Mouse (Mus musculus) frontal cortex, postnatal 25 days (tissue): ENCODE data around the gene C1ql4.
"Not testable (repeated sequence)": the region's sequence is repeated elsewhere in the genome, so short reads cannot be mapped to it uniquely, and the experiment has no call there.

Experiments
- DNase-seq, 2 experiments: peaks; one replicate each; pipeline ENCODE4 v3.0.0; 2022; ENCODE audit warnings: low spot score in 2 of 2

The C1ql4 gene

DNA sequence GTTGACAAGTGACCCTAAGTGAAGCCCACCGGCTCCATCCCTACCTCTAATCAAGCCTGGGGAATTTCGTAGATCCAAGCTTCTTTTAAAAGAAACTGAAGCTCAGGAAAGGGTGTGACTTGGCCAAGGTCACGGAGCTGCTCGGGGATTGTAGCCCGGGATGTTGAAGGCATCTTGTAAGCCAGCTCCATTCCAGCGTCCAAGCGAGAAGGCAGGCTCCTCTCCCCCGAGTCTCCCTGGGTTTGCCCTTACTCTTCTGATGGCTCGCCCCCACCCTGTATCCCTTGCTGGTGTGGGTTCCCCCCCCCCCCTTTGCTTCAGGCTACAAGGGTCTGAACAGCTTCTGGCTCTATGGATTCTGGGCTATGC lies 10.9 kb upstream of the C1ql4 start:
- DNase-seq, result no peak

- no peak for DNase-seq
Observed at GRCm38 (mm10) chr15:99097840-99098492, 10.3 kb upstream of the C1ql4 start.

DNA sequence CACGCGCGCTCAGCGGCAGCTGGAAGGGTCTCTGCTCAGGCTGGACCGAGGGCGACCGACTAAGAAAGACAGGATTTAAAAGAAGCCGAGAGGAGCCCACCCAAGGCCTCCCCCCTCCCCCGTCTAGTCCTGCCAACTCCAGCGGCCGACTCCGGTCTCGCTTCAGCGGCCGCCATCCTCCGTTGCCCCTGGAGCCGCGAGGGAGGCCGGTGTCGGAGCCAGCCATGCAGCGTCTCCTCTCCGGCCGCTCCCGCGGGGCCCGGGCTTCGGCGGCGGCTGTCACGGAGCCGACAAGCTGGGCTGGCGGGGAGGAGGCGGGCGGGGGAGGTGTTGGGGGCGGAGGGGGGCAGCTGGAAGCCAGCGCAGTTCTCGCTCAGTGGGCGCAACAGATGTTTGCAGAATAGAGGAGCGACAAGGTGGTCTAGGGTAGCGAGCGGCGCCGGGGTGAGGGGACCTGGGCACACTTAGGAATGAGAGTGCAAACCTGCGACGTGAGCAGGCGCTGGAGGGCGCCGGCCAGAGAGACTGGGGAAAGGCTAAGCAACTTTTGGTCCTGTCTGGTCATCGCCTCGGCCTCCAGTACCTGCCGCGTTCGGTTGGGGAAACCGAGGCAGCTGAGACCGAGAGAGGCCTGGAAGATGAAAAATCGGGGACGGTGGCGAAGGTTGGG lies 9.3 kb upstream of the C1ql4 start:
- DNase-seq, result no peak

DNA sequence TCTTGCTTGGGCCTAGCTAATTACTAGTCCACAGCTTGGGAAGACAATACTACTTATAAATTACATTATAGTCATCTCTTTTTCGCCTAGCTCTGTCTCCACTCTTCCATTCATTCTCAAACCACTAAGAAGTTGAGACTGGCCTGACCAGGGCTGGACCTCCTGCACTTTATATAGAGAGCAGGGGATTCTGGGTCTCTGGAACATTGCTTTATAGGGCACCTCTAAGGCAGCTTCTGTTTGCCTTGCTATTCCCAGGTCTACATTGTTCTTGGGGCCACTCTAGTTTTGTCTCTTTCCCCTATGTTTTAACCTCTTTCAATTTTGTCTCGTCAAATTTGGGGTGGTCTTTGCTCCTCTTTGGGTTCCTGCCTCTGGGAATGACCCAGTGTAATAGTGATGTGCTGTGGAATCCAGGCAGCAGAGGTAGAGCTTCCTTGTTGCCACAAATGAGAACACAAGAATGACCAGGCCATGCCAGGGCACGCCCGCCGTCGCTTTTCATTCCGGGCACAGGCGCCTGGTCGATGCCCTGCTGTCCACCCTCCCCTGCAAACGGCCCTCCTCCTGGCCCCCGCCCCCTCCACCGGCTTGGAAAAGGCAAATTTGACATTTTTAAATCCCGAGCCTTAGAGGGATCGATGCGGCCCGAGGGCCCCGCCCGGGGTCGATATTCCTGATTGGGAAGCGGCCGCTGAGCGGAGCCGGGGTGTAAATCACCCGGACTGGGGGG lies 8.6 kb upstream of the C1ql4 start:
- DNase-seq, result no peak

DNA sequence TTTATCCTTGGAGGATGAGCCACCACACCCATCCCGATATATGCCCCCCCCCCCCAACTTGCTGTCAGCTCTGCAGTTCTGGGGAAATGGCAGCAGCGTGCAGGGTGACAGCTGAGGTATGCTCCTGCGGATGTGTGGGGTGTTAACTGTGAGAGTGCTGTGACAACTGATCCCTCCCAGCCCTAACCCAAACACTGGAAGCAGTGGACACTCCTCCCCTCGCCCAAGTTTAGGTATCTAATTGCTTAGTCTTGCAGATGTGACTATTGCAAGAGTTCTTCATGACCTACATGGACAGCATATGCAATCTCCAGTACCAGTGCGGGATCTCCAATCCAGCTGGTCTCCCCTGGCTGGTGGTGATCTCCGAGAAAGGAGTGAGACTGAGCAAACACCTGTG lies 7.7 kb upstream of the C1ql4 start:
- no peak for DNase-seq

- no peak for DNase-seq
Observed at GRCm38 (mm10) chr15:99094631-99095270, 7.1 kb upstream of the C1ql4 start.

GRCm38 (mm10) chr15:99093291-99094258 lies 6.0 kb upstream of the C1ql4 start:
- no peak for DNase-seq

DNA sequence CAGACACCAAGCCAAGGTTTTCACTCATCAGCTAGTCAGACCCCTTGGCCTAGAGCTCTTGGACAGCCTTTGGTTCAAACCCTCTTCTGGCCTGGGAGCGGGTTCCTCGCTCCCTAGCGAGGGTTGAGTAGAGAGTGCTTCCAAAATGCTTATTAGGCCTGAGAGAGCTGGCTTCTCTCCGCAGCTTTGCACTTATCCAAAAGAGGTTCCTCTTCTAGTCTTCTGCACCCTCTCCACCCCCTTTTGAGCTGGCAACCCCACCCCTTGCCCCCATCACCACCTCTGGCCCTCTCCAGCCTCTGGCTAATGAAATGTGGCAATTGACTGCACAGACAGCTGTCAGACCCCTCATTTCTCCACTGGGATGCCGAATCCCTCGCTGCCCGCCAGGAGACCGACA lies 5.3 kb upstream of the C1ql4 start, which contains the start of gene Dnajc22:
Dnajc22 (plus strand) TSS at position 301 of the 400 bp plus-strand sequence.
- no peak for DNase-seq

- no peak for DNase-seq
Observed at GRCm38 (mm10) chr15:99089069-99089468, 1.5 kb upstream of the C1ql4 start.

GRCm38 (mm10) chr15:99088292-99088691 lies 675 bp upstream of the C1ql4 start:
- no peak for DNase-seq

- no peak for DNase-seq
Observed at GRCm38 (mm10) chr15:99085997-99086396, 1.6 kb downstream of the C1ql4 start.

DNA sequence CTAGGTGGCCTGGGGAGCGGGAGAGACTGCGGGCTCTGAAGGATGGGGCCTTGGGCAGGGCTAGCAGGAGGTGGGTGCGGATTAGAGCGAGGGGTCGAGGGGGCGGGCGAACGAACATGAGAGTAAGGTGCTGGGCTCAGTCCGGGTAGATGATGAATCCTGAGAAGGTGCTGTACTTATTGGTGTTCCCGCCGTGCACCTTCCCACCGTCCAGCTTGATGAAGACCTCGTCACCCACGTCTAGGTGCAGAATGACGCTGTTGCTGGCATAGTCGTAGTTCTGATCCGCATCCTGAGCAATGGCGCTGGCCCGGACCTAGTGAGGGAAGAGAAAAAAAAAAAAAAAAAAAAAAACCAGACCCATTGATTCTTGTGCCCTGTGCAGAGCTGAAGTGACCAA lies 3.0 kb downstream of the C1ql4 start:
- no peak for DNase-seq

GRCm38 (mm10) chr15:99083867-99084557 lies 3.6 kb downstream of the C1ql4 start:
- no peak for DNase-seq

DNA sequence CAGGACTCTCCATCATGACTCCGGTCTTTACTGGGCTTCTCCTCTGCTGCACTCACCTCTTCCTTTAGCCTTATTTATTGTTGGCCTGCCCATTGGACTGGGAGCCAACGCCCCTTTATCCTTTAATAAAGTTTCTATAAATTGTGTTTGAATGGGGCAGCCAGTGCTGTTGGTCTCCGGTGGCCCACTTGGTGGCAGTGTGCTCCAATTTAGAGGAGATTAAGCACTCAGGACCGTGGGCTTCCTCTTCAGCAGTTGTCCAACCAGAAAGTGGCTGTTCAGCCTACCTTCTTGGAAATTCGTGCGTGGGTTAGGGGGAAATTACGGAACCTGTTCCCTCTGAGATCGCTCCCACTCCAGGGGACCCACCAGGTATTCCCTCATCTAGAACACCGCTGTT lies 4.4 kb downstream of the C1ql4 start:
- no peak for DNase-seq

DNA sequence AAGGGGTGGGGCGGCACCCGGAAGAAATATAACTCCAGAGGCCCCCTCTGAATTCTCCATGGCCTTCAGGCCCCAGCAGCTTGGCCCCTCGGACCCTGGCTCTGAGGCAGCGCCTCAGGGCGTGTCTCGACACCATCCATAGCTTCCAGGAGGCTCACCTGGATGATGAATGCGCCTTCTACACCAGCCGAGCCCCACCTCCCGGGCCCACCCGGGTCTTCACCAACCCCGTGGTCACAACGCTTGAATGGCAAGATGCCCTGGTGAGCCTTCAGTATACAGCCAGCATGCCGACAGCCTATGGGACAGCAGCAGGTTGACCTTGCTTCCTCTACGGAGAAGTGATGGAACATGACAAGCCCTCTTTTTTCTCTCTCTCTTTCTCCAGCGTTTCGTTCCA lies 4.8 kb downstream of the C1ql4 start:
- DNase-seq, result no peak

DNA sequence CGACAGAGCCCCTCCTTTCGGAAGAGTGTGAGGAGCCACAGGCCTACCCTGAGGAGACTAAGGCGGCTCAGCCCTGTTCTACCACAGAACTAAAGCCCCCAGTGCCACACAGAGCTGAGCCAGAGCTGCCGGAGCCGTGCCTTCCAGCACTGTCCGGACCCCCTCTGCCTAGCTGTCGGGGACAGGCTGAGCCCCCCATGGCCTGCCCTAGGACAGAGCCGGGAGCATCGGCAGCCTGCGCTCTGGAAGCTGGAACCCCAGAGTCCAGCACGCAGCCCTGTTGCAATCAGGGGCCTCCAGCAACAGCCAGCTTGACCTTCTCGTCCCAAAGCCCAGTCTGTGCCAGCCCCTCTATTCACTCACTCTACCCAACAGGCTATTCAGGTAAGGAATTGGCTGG lies 5.3 kb downstream of the C1ql4 start:
- no peak for DNase-seq

DNA sequence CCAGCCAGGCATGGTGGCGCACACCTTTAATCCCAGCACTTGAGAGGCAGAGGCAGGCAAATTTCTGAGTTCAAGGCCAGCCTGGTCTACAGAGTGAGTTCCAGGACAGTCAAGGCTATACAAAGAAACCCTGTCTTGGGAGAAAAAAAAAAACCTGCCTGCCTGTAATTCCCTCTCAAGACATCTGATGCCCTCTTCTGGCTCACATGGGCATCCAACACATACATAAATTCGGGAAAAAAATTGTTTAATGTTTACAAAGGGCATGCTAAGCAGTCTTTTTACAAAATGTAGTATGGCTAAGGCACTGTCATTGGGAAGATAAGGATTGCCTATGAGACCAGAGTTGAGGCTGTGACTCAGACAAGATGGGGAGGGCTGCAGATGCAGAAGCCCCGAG lies 7.8 kb downstream of the C1ql4 start:
- DNase-seq, result no peak

- no peak for DNase-seq
Observed at GRCm38 (mm10) chr15:99078181-99078910, 9.3 kb downstream of the C1ql4 start.

GRCm38 (mm10) chr15:99076011-99076410 lies 11.6 kb downstream of the C1ql4 start:
- not testable (repeated sequence) for DNase-seq
